Mouse (Mus musculus): ENCODE data around the gene Ppp1r7. TPM values are rescaled to one million over a fixed set of nuclear protein-coding genes. Genes with fewer than 3 reads are reported as not detected.

The Ppp1r7 gene
- polyA plus RNA-seq, 1 experiment from 2014 or later, result 112 TPM

DNA sequence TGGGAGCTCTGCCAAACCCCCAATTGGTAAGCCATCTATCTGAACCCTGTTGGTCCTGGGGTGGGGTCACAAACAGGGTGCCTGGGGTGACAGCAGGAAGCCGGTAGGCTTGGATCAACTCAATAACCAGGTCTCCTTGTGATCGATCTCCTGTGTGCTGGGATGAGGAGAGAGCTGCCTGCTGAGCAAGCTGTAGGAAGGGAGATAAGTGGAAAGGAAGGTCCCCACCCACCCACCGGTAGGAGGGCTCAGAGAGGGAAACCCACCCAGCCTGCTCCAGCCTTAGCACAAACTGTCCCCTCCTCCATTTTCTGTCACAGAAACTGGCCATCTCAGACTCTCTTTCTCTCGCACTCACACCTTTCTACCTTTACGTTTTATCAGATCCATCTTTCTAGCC is 34.7 kb downstream of the Ppp1r7 start:
- Histone ChIP-seq H3K27ac (replicated peaks; ENCODE audit: low read depth, low read length) (no peak overlapping the region), H3K9ac (replicated peaks; ENCODE audit: low read length) (no peak overlapping the region), H3K4me2 (ENCODE audit: low read depth, low read length) (no peak overlapping the region), H3K4me1 (ENCODE audit: control insufficient read depth, insufficient read depth, low read length) (no peaks in the 10 kb centered on the region), H3K9me3 (replicated peaks; ENCODE audit: control insufficient read depth, low read length) (no peaks in the 10 kb centered on the region), H3K4me3 (ENCODE audit: low read depth, low read length) (no peak overlapping the region), H3K27me3 (ENCODE audit: control insufficient read depth, insufficient read depth, low read length) (no peaks in the 10 kb centered on the region), H3K36me3 (replicated peaks; ENCODE audit: control insufficient read depth, insufficient read depth, low read depth, low read length) (no peaks in the 10 kb centered on the region)
- DNase-seq (ENCODE audit: low spot score) (no peak), ATAC-seq (replicated peaks; ENCODE audit: insufficient number of reproducible peaks, low FRiP score, low TSS enrichment, low read depth) (no peak)
- WGBS, result 73% methylated on average over 5 of the region's 5 CpGs

DNA sequence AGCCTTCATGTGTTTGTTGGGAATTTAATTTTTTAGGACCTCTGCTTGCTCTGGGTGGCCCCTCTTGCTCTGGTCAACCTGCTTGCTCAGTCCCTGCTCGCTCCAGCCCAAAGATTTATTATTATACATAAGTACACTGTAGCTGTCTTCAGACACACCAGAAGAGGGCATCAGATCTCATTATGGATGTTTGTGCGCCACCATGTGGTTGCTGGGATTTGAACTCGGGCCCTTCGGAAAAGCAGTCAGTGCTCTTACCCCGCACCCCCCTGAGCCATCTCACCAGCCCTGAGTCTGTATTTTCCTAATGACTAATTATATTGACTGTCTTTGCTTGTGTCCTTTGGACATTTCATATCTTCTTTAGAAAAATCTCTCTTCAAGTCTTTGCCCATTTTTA is 36.5 kb downstream of the Ppp1r7 start:
- Histone ChIP-seq H3K9ac (replicated peaks; ENCODE audit: low read length) (no peak overlapping the region), H3K9me3 (replicated peaks; ENCODE audit: control insufficient read depth, low read length) (no peaks in the 10 kb centered on the region), H3K4me3 (ENCODE audit: low read depth, low read length) (no peak overlapping the region), H3K36me3 (replicated peaks; ENCODE audit: control insufficient read depth, insufficient read depth, low read depth, low read length) (no peaks in the 10 kb centered on the region), H3K27ac (replicated peaks; ENCODE audit: low read depth, low read length) (no peak overlapping the region), H3K4me2 (ENCODE audit: low read depth, low read length) (no peak overlapping the region), H3K27me3 (ENCODE audit: control insufficient read depth, insufficient read depth, low read length) (no peaks in the 10 kb centered on the region), H3K4me1 (ENCODE audit: control insufficient read depth, insufficient read depth, low read length) (no peaks in the 10 kb centered on the region)
- ATAC-seq (replicated peaks; ENCODE audit: insufficient number of reproducible peaks, low FRiP score, low TSS enrichment, low read depth) (no peak), DNase-seq (ENCODE audit: low spot score) (no peak)
- 80% methylated on average over 5 of the region's 5 CpGs for whole genome bisulfite sequencing

DNA sequence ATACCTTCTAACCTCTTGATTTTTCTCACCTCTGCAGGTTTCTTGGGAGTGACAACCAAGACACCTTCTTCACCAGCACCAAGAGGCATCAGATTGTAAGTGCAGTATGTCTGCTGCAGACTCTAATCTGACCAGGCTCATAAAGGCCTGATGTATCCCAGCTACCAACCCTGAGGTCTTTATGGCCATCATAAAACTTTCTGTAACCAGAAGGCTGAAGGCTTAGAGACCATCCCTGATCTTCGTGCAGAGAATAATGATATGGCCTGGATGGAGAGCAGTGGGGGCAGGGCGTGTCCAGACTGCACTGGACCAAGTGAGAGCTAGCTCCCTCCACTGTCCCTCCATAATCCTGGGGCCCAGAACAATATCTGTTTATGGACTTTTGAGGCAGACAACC is 44.5 kb downstream of the Ppp1r7 start:
- ATAC-seq (replicated peaks; ENCODE audit: insufficient number of reproducible peaks, low FRiP score, low TSS enrichment, low read depth) (no peak), DNase-seq (ENCODE audit: low spot score) (no peak)
- Histone ChIP-seq H3K4me3 (ENCODE audit: low read depth, low read length) (no peak overlapping the region), H3K27ac (replicated peaks; ENCODE audit: low read depth, low read length) (no peak overlapping the region), H3K27me3 (ENCODE audit: control insufficient read depth, insufficient read depth, low read length) (no peaks in the 10 kb centered on the region), H3K9ac (replicated peaks; ENCODE audit: low read length) (no peak overlapping the region), H3K4me1 (ENCODE audit: control insufficient read depth, insufficient read depth, low read length) (no peaks in the 10 kb centered on the region), H3K9me3 (replicated peaks; ENCODE audit: control insufficient read depth, low read length) (no peaks in the 10 kb centered on the region), H3K4me2 (ENCODE audit: low read depth, low read length) (no peak overlapping the region), H3K36me3 (replicated peaks; ENCODE audit: control insufficient read depth, insufficient read depth, low read depth, low read length) (no peaks in the 10 kb centered on the region)
- WGBS, result 82% methylated on average over 2 of the region's 2 CpGs

DNA sequence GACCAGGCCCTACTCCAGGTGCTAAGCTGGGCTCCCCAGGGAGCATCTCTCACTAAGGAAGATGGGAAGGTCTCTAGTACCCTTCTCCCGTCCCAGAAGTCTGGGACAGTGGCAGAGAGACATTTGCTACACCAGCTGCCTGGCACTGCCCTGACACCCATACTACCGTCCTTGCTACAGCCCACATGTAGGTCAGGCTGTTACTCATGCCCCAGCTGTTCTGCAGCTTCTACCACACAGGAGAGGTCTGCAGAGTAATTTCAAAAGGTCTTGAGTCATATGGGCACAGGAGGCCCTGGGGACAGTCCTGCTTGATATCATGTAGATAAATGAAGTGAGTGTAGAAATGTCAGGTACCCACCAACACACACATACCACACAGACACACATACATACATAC is 46.3 kb downstream of the Ppp1r7 start:
- H3K27me3 ChIP-seq (ENCODE audit: control insufficient read depth, insufficient read depth, low read length), result no peaks in the 10 kb centered on the region
- WGBS, result 66% methylated on average over 2 of the region's 2 CpGs
- no peak overlapping the region for H3K9ac ChIP-seq (replicated peaks; ENCODE audit: low read length)
- DNase-seq (ENCODE audit: low spot score), result no peak
- no peaks in the 10 kb centered on the region for H3K36me3 ChIP-seq (replicated peaks; ENCODE audit: control insufficient read depth, insufficient read depth, low read depth, low read length)
- H3K4me3 ChIP-seq (ENCODE audit: low read depth, low read length), result no peak overlapping the region
- no peak overlapping the region for H3K4me2 ChIP-seq (ENCODE audit: low read depth, low read length)
- no peaks in the 10 kb centered on the region for H3K9me3 ChIP-seq (replicated peaks; ENCODE audit: control insufficient read depth, low read length)
- no peaks in the 10 kb centered on the region for H3K4me1 ChIP-seq (ENCODE audit: control insufficient read depth, insufficient read depth, low read length)
- ATAC-seq (replicated peaks; ENCODE audit: insufficient number of reproducible peaks, low FRiP score, low TSS enrichment, low read depth), result no peak
- no peak overlapping the region for H3K27ac ChIP-seq (replicated peaks; ENCODE audit: low read depth, low read length)

DNA sequence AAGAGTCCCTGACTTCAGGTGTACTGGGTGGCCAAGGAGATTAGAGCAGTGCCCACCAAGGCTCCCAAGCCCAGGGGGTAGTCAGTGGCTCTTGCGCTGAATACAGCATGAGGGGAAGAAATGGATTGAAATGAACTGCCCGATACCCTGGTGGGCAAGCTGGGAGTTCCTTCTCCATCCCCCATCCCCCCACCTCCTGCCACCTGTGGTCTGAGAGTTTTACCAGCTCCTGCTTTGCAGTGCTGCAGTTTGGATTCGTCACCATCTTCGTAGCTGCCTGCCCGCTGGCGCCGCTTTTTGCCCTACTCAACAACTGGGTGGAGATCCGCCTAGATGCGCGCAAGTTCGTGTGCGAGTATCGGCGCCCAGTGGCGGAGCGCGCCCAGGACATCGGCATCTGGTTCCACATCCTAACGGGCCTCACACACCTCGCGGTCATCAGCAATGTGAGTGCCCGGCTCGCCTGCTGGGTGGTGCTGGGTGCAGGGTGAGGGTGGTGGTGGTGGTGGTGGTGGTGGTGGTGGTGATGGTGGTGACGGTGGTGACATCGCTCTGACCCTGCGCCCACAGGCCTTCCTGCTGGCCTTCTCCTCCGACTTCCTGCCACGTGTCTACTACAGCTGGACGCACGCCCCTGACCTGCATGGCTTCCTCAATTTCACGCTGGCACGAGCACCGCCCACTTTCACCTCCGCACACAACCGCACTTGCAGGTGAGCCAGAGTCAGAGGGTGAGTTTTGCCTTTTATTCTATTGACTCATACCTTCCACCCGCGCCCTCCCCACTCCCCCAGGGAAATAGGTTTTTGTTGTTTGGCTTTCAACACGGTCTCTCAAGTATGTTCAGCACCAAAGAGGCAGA is 58.8 kb downstream of the Ppp1r7 start:
- Histone ChIP-seq H3K9me3 (replicated peaks; ENCODE audit: control insufficient read depth, low read length) (no peaks in the 10 kb centered on the region), H3K36me3 (replicated peaks; ENCODE audit: control insufficient read depth, insufficient read depth, low read depth, low read length) (no peaks in the 10 kb centered on the region; the same call in 1 of the 2 replicates), H3K27me3 (ENCODE audit: control insufficient read depth, insufficient read depth, low read length) (no peaks in the 10 kb centered on the region), H3K27ac (replicated peaks; ENCODE audit: low read depth, low read length) (no peak overlapping the region), H3K9ac (replicated peaks; ENCODE audit: low read length) (0 out of 2 replicates have a peak overlapping the region, but pooled peaks have one; percentile 32), H3K4me2 (ENCODE audit: low read depth, low read length) (peak overlapping the region; percentile 40), H3K4me1 (ENCODE audit: control insufficient read depth, insufficient read depth, low read length) (no peaks in the 10 kb centered on the region), H3K4me3 (ENCODE audit: low read depth, low read length) (no peak overlapping the region; the same call in 1 of the 2 replicates)
- WGBS, result 20% methylated on average over 34 of the region's 38 CpGs
- ATAC-seq (replicated peaks; ENCODE audit: insufficient number of reproducible peaks, low FRiP score, low TSS enrichment, low read depth) (no peak), DNase-seq (ENCODE audit: low spot score) (peak; percentile 22)

DNA sequence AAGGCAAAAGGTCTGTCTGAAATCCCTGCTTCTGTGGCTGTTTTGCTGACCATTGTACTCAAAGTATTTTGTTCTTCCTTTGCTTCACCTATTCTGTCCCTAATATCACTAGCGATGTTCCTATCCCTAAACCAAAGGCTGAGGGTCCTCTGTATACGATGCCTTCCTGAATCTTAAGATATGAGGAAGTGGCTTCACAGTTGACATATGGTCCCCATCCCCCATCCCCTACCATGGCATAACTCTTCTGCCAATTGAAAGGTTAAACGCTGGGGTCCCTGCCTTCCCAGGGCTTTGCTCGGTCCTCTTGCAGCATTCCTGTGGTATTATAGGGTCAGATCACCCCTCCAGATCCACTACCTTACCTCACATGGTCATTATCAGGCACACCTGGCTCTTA is 60.7 kb downstream of the Ppp1r7 start:
- ATAC-seq (replicated peaks; ENCODE audit: insufficient number of reproducible peaks, low FRiP score, low TSS enrichment, low read depth) (no peak), DNase-seq (ENCODE audit: low spot score) (no peak)
- H3K4me2 ChIP-seq (ENCODE audit: low read depth, low read length), result no peak overlapping the region
- H3K27ac ChIP-seq (replicated peaks; ENCODE audit: low read depth, low read length), result no peak overlapping the region
- H3K9me3 ChIP-seq (replicated peaks; ENCODE audit: control insufficient read depth, low read length), result no peaks in the 10 kb centered on the region
- peaks cover 3% of the 10 kb centered on the region for H3K36me3 ChIP-seq (replicated peaks; ENCODE audit: control insufficient read depth, insufficient read depth, low read depth, low read length)
- 82% methylated on average over 4 of the region's 4 CpGs for WGBS
- no peak overlapping the region for H3K4me3 ChIP-seq (ENCODE audit: low read depth, low read length)
- H3K4me1 ChIP-seq (ENCODE audit: control insufficient read depth, insufficient read depth, low read length), result no peaks in the 10 kb centered on the region
- H3K9ac ChIP-seq (replicated peaks; ENCODE audit: low read length), result no peak overlapping the region
- no peaks in the 10 kb centered on the region for H3K27me3 ChIP-seq (ENCODE audit: control insufficient read depth, insufficient read depth, low read length)

Small RNA genes within 50 kb of the gene (microRNA-seq; reads per million reads assigned to microRNA genes)
- gene Mir6345 (ENCODE audit: borderline number of aligned reads), result not detected
- gene Mir6902 (ENCODE audit: borderline number of aligned reads), result not detected

Other genes starting within 250 kb of the Ppp1r7 start
- gene Kif1a, start 240.9 kb upstream of the Ppp1r7 start, polyA plus RNA-seq (2014; fragmentation: Nextera tagmentation; extraction: Ambion mirVana), result 19.9 and 26.0 TPM in 2 replicates
- gene Agxt, start 207.6 kb upstream of the Ppp1r7 start, polyA plus RNA-seq (2014; fragmentation: Nextera tagmentation; extraction: Ambion mirVana), result not detected in 2 replicates
- 0.08 and 0.36 TPM in 2 replicates for gene 2310007B03Rik, start 181.9 kb upstream of the Ppp1r7 start, polyA plus RNA-seq (2014; fragmentation: Nextera tagmentation; extraction: Ambion mirVana)
- gene Crocc2, start 174.1 kb upstream of the Ppp1r7 start, polyA plus RNA-seq (2014; fragmentation: Nextera tagmentation; extraction: Ambion mirVana), result 0.14 and 0.25 TPM in 2 replicates
- gene Sned1, start 107.0 kb upstream of the Ppp1r7 start, polyA plus RNA-seq (2014; fragmentation: Nextera tagmentation; extraction: Ambion mirVana), result 5.3 and 5.6 TPM in 2 replicates
- 32.5 and 34.9 TPM in 2 replicates for gene Mterf4, start 36.9 kb upstream of the Ppp1r7 start, polyA plus RNA-seq (2014; fragmentation: Nextera tagmentation; extraction: Ambion mirVana)
- gene Pask, start 628 bp downstream of the Ppp1r7 start, polyA plus RNA-seq (2014; fragmentation: Nextera tagmentation; extraction: Ambion mirVana), result 19.7 and 20.1 TPM in 2 replicates
- gene Ano7, start 31.1 kb downstream of the Ppp1r7 start, polyA plus RNA-seq (2014; fragmentation: Nextera tagmentation; extraction: Ambion mirVana), result 0.06 and 0.42 TPM in 2 replicates
- gene Hdlbp, start 136.0 kb downstream of the Ppp1r7 start, polyA plus RNA-seq (2014; fragmentation: Nextera tagmentation; extraction: Ambion mirVana), result 106 TPM in 2 replicates
- gene Farp2, start 169.2 kb downstream of the Ppp1r7 start, polyA plus RNA-seq (2014; fragmentation: Nextera tagmentation; extraction: Ambion mirVana), result 6.9 and 7.7 TPM in 2 replicates